Mouse (Mus musculus): ENCODE measurements around the gene Scg2.

Gene Scg2

DNA sequence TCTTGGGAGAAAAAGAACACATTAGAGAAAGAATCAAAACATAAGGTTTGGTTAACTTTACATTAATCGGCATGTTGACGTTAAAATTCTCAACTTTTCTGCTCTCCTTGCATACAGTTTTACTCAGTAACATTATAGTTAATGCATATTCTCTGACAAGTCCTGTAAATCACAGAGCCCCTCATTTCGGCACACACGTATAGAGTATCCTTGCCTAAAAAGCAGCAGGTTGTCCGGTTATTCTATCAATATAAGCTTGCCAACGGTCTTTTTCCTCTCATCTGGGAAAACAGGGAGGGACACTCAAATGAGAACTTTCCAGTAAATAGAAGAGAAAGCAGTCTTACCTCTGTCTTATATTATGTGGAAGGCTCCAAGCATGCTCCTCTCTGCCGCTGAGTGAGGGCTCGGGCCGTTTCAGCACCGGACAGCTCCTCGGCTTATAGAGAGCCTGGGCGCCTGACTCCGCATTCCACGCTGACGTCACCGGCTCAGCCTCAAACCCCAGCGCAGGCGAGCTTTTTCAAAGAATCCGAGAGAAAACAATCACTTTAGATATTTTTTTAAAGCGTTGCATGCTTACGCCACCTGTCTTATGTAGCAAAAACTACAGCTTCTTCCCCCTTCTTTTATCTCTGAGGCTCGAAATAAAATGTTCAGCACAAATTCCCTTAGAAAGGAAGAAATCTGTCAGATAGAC lies at the start of gene Scg2:
Gene Scg2 (minus strand): TSS at position 512 of the 700 bp plus-strand sequence.
- DNase-seq (ENCODE audit: low spot score in 2 of 2), result peak in 1 of 2 experiments; percentile 56

DNA sequence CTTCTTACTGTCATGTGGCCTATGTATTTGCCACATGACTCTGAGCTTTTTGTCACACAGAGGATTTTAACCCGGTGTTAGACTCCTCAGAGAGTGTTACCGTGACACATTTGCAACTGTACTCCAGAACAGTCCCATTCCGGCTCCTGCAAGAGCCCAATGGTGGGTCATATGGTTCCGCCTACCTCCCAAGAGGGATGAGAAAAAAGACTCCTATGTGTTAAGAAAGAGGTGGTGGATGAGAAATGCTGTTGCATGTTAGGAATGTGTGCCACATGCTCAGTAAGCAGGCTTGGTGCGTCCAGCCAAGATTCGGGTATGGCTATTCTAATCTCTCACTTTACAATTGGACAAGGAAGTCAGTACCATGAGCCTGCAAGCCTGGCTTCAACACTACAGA lies 45.6 kb upstream of the Scg2 start:
- no peak for DNase-seq (ENCODE audit: low spot score in 2 of 2)

DNA sequence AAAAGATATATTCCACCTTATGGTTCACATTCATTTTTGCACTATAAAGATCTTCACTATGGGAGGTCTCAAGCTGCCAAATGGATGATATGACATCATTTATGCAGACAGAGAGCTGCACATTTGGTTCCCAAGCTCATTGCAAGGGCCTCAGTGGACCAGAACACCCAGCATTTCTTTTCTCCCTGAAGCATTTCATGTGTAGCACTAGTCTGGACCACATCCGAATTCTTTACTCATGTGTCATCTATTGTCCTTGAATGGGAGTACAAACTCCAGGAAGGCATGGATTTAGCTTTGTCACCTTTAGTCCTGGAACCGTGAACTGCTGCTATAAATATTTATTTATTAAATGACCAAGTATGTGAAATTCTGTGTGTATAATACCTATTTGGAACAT lies 30.9 kb upstream of the Scg2 start:
- no peak for DNase-seq (ENCODE audit: low spot score in 2 of 2)

DNA sequence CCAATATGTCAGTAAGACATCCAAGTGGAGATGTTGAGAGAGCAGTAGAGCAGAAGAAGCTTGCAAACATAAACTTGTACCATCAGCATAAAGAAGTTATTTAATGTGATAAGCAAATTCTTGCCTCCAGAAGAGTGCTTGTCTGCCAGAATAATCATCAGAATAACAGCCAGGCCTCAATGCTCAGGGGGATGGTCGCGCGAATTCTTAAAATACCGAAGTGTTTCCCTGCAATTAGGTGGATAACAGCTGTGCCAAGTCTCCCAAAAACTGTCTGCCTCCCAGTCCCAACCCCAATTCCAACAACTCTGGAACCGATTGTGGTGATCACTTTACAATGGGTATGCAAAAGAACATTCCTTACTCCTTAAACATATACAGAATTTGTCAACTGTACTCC lies 30.0 kb upstream of the Scg2 start:
- DNase-seq (ENCODE audit: low spot score in 2 of 2), result no peak

DNA sequence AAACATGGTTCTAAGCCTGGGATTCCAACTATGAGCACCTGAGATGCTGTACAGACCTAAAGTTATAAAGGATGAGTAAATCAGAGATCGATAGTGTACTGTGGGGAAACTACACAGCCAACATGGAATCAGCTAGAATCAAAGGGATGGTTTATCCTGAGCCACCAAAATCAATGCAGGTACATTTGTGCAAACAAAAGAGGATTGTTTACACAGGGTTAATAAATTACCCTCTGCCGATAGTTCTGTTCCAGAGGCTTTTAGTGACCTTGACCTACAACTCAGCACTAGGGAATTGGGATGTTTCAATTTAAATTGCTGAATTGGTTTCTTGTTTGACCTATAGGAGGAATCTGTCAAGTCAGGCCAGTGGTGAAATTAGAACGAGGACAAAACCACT lies 26.7 kb upstream of the Scg2 start:
- no peak for DNase-seq (ENCODE audit: low spot score in 2 of 2)

DNA sequence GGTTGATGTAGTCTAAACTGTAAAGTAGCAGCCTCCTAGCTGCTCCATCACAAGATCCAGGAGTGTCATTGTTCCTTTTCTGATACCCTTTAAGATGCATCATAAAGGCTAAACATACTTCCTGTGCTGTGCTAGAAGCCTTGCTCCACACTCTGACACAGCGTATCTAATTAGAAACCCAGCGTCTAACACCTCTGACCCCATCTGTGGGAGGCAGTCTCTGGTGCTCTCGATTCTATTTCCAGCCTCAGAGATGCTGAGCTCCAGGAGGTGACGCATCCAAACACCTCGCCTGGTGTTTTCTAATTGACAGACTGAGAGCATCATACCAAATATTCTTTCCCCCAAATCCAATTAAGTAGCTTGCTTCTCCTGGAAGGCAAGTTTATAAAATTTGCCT lies 18.6 kb upstream of the Scg2 start:
- DNase-seq (ENCODE audit: low spot score in 2 of 2), result no peak

DNA sequence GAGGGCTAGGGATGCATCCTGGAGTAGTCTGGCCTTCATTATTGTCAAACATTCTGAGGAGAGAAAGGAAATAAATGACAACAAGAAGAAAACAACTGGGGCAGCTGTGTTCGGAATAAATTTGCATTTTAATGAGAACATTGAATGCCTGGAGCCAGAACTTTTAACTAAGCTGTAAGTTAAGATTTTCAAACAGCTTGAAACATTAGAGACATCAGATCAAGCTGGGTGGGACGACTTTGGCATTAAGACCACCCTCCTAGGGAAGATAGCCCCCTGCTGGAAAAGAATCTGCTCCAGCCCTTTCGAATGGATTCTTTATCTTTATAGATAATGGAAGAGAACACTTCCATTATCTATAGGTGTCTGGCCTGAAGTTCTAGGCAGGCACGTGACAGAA lies 14.2 kb upstream of the Scg2 start:
- no peak for DNase-seq (ENCODE audit: low spot score in 2 of 2)

DNA sequence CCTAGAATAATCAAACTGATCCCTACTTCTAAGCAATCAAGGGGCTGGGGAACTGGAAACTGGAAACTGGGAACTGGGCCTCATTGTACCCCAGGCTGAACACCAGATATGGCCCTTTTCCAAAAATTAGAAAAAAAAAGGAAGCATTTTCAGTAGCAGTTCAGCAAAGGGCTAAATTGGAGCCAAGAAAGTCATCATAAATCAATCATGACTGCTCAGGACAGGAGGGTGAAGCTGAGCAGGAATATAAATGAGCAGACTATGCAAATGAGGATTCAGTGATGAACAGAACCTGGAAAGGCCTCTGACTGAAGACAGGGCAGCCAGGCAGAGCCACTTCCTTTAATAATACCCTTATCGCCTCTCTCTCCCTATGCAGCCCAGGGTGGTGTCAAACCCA lies 12.4 kb upstream of the Scg2 start:
- no peak for DNase-seq (ENCODE audit: low spot score in 2 of 2)

DNA sequence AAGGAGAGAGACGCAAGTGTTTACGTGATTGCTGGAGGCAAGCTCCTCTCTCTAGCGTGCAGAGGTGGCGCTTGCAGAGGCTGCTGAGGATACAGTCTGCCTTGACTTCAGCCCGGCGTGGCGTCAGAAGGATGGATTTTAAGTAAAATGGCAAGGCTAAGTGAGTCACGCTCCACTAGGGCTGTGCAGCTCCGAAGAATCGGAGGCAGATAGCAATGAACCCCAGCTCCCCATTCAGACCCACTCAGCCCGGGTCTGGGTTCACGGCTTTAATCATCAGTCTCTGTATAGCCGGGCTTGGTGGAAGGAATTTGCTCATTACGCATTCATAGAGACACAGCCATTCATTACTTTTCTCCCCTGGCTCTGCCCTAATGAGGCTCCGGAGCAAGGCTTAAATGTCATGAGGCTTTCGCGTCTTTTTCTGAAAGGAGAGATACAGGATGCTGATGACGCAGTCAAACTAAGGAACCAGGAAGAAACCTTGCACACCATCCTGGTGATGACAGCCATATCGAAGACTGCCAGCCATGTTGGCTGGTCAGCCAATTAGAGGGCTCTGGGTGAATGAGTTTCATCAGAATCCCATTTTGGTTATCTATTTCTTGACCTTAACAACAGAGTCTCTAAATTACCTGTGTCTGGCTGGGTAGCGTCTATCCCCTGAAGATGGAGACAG lies 10.6 kb upstream of the Scg2 start:
- no peak for DNase-seq (ENCODE audit: low spot score in 2 of 2)

DNA sequence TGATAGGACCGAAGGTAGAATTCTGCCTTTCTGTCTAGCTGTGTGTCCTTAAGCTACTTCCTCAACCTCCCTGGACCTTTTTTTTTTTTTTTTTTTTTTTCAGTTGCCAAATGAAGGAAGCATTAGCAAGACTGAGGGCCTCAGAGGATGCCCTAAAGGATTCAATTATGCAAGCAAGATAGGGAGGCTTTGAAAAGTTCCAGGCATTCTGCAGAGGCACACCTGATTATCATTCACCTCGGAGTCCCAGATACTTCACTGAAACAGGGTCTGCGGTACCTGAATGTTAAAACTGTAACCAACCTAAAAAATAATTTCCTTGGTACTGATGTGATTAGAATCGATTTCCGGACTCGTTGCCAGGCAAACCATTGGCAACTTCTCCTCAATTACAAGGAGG lies 10.0 kb upstream of the Scg2 start:
- no peak for DNase-seq (ENCODE audit: low spot score in 2 of 2)

DNA sequence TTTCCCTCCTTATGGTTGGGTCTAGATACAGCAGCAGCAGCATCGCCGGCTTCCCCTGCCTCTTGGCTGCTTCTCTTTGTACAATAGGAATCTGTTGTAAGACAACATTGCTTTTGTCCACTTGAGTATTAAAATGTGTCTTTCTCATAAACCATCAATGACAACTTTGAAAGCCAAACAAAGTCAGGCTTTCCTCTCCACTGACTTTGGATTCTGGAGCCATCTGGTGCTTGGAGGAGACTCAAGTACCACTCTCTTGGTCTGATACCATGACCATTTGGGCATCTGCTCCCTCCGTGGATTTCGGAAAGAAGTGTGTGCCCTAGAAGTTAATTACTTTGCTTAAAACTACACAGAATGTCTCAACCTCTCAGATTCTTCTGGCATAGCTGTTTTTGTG lies 5.7 kb upstream of the Scg2 start:
- no peak for DNase-seq (ENCODE audit: low spot score in 2 of 2)

DNA sequence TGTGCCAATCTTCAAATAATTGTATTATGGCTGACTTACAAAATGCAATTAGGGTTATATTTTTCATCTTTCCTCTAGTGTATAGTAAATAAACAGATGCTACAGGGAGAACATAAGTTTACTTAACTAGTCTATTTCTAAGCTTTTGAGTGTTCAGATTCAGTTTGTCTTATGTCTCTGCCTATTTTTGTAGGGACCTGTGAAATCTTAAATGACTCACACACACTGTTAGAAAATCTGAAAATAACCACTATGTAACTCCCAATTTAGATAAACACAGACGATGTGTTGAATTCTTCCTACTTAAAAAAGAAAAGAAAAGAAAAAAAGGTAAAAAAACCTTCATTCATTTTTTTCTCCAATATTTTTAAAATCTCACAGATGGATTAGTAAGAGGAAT lies 2.2 kb downstream of the Scg2 start:
- DNase-seq (ENCODE audit: low spot score in 2 of 2), result no peak

DNA sequence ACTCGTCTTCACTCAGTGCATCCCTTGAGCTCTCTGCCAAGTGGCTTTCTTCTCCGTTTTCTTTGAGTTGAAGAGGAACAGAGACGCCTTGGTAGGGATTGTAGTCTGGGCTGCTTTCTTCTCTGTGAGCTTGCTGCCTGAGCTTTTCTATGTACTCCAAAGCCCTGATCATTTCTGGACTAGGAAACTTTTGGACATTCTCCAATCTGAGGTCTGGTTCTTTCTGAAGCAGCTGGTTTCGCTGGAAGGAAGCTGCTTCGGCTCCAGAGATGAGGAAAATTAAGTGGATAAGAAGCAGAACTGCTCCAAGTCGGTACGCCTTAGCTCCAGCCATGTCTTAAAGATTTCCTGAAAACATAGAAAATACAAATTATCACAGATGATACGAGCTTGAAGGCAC lies 3.2 kb downstream of the Scg2 start:
- DNase-seq (ENCODE audit: low spot score in 2 of 2), result no peak

DNA sequence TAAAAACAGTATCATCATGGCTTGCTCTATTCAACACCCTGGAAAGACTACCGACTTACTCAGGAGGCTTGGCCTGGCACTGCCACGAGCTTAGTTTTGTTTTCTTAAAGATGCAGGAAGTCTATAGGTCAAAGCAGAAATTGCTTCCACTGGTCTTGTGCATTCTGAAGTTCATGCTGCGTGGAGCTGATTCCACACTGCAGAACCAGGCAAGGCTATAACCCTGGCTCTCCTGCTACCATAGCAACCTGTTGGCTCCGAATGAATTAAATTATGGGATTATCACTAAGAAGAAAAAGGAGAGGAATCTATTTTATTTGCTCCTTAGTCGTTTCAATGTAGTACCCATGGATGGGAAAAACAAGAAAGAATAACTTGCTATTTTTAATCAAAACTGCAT lies 10.9 kb downstream of the Scg2 start:
- DNase-seq (ENCODE audit: low spot score in 2 of 2), result no peak

DNA sequence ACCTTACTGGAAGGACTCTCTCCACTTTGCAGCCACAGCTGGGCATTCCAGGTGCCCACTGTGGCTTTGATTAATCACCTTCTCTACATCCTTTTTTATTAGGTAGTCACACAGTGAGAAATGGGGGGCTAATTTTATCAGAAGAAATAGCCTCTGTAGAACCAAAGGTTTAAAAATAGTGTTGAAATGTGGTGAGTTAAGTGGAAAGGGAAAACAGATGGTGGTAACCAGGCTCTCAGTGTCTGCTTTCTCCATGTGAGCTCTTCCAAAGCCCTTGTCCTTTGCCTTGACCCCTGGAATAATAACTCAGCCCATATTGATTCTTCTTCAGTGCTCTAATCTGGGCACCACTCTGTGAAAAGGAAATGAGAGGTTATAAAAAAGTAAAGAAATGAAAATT lies 24.4 kb downstream of the Scg2 start:
- no peak for DNase-seq (ENCODE audit: low spot score in 2 of 2)

DNA sequence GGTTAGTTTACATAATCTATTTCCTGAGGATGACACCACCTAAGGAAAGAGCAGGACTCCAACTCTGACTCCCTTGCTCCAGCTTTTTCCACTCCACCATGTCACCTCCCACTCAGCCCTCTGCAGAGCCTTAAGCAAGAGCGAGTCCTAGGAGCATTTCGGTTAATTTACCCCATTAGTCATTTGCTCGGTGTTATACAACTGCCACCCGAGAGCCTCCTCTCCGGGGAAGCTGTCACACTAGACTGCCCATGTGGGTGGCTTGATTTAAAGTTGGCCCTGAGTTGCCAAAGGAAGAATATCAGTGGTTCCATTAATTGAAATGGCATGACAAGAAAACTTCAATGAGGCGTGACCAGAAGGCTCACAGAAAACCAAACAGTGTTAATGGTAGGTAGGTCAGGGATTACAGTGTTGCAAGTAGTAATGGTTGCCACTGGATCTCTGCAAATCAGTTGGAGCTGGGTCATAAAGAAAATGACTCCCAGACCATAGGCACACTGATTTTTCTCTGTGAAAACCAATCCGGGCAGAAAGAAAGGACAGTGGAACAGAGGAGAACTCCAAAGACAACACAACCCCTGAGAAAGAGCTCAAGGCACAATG lies 33.5 kb downstream of the Scg2 start:
- DNase-seq (ENCODE audit: low spot score in 2 of 2), result no peak

DNA sequence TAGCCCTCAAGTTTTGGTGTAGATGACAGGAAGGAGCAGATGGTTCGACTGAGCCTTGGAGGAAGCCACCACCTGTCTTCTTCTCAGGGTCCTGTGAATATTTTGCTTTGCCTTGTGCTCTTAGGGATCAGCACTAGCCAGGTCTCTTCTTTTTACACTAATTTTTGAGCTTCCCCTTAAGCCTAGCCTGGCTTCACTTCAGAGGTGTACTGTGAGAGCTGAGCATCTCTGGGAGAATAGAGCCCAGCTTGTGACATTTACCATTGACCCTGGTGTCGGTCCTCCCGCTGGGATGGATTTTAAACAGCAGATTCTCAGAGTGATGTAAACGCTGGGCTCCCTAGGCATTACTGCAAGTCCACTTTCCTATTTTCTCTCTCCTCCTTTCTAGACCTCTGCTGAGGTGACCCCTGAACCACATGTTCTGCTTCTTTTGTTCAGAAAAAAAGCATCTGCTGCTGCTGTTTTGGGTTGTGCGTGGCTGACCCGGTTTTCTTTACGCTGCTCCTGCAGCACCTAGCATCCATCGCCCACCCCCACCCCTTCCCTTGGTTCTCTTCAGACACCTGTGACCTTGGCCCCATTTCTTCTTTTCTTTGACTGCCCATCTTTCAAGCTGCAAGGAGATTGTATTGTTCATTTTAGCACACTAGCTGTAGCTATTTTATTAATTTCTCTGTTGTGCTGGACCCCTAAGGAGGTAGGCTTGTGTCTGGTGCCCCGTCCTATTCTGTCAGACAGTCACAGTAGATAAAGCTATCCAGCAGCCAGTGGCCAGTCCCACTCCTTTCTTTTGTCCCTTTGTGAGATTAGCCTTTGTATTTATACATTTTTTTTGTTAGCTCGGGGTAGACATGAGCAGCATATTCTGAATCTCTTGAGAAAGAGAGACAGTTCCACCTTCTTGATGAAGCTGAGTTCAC lies 38.6 kb downstream of the Scg2 start:
- DNase-seq (ENCODE audit: low spot score in 2 of 2), result no peak

DNA sequence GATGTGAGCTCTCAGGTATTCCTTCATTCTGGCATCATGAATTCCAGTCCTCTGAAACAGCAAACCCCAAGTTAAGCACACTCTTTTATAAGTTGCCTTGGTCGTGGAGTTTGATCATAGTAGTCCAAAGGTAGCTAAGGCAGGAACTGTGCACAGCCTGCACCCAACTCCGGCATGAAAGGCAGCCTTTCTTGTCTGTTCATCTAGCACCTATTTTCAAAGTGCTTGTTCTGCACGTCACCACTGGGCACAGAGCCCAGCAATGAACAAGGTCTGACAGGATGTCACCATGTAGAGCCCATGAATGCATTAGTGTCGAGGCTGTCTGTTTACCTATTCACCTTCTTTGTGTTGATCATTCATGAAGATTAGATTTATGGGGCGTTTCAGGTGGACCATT lies 39.6 kb downstream of the Scg2 start:
- DNase-seq (ENCODE audit: low spot score in 2 of 2), result no peak
